Mouse (Mus musculus) left cerebral cortex, adult 11 months (tissue): Measurements from ENCODE around the gene Traf3ip3.

Experiments
- DNase-seq: peaks from one replicate; pipeline ENCODE4 v3.0.0; 2022; ENCODE audit warnings: low spot score

The Traf3ip3 gene

GRCm38 (mm10) chr1:193201383-193201778 lies at the start of gene Traf3ip3:
Gene Traf3ip3 (minus strand): TSS chr1:193201703.
- no peak for DNase-seq

GRCm38 (mm10) chr1:193250026-193250425 lies 48.5 kb upstream of the Traf3ip3 start:
- DNase-seq, result peak; percentile 21

DNA sequence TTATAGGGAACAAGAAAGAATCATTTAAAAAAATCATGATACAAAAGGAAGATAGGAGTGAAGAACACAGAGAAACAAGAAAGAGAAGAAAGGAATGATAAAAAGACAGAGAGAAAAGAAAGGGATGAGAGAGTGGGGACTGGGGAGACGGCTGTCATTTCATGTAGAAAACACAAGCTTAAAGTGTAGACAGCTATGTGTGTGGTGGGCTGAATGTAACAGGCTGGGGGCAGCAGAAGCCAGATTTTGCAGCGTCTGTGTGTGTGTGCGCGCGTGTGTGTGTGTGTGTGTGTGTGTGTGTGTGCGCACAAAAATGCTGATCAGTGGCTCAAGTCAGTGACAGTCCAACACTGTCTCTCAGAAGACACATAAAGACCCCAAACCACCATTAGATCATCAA lies 42.7 kb upstream of the Traf3ip3 start:
- no peak for DNase-seq

DNA sequence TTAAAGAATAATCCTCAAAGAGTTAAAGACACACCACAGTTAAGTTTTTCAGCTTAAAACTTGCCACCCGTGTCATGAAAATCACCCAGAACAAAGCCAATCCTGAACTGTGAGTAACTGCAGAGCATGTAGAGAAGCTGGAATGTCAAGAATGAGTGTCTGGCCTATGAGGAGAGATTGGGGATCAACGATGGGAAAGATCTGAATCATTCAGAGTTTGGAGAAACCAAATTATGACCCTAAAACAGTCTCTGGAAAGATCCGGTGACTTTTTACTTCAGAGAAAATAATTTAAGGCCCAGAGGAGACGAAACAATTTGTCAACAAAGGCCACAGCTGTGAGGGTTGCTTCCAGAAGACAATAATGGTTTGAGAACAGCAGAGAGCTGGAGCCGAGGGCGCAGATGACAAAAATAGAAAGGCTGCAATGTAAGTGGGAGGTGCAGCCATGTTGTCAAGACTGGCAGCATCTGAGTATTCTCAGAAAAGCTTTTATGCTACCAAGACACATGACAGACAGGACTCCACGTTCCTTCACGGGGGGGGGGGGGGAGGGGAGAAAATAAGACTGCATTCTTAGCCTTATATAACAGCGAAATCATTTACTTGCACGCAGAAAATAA lies 42.2 kb upstream of the Traf3ip3 start:
- no peak for DNase-seq

DNA sequence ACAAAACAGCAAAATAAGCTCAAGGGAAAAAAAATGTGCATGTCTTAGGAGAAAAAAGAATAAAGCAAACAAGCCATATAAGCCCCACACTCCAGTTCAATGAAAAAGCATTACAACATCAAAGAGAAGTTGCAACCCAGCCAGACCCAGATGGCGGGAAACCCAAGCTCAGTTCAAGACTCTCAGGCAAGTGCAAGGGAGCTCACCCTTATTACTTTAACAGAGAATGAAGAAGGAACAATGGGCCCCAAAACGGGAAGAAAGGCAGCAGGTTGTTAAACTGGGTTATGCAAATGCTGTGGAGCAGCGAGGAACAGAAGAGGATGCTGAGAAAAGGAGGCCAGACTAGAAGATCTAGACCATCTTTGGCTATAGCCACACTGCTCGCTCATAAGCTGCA lies 41.4 kb upstream of the Traf3ip3 start:
- DNase-seq, result no peak

GRCm38 (mm10) chr1:193242238-193242637 lies 40.7 kb upstream of the Traf3ip3 start:
- peak; percentile 80 for DNase-seq

- no peak for DNase-seq
Observed at GRCm38 (mm10) chr1:193241436-193241835, 39.9 kb upstream of the Traf3ip3 start.

DNA sequence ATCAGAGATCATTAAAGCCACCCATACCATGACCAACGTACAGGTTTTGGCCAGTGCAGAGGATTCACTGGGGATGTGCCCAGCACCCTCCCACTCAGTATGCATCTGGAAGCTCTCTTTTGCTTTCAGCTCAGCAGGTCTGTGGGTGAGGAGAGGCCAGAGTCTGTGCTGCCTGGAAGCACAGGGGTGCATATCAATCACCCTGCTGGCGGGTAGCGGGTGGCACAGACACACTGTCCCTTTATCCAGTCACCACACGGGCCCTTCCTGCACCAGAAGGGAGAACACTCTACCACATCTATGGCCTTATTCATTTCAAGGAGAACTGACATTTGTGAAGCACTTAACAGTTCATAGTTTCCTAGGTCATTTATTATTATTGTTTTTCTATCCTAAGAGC lies 36.9 kb upstream of the Traf3ip3 start:
- no peak for DNase-seq

DNA sequence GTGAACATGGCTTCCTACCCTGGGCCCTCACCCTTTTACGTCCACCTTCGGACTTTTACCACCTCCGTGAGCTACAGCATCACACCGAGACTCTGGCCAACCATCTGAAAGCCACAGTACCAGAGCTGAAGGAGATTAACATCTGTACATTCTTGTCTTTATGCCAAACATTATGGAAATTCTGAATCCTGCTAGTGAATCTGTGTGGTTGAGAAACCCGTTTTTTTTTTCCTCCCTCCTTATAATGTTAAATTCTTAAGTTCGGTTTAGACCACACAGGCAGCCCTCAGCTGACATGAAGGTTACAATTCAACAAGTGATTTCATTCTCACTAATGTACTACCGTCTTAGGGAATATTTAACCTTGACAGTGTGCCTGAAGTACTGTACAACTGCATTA lies 33.4 kb upstream of the Traf3ip3 start:
- no peak for DNase-seq

GRCm38 (mm10) chr1:193234130-193234645 lies 32.7 kb upstream of the Traf3ip3 start:
- no peak for DNase-seq

GRCm38 (mm10) chr1:193232732-193233131 lies 31.2 kb upstream of the Traf3ip3 start:
- DNase-seq, result no peak

GRCm38 (mm10) chr1:193230935-193231334 lies 29.4 kb upstream of the Traf3ip3 start:
- no peak for DNase-seq

DNA sequence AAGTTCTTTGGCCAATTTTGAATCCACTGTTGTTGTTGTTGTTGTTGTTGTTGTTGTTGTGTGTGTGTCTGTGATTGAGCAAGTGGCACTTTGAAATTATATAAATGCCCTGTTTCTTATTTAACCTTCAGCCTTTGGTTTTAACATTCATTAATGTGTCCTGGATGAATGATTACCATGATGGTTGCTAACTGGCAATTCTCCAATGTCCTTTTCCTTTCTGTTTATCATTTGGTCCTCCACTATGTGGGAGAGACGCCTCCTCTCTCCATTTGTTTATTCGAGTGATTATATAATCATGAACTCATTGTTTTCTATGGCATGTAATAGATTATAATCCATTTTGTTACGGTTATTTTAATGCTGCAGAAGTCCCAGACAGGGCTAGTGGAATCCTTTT lies 29.0 kb upstream of the Traf3ip3 start:
- no peak for DNase-seq

DNA sequence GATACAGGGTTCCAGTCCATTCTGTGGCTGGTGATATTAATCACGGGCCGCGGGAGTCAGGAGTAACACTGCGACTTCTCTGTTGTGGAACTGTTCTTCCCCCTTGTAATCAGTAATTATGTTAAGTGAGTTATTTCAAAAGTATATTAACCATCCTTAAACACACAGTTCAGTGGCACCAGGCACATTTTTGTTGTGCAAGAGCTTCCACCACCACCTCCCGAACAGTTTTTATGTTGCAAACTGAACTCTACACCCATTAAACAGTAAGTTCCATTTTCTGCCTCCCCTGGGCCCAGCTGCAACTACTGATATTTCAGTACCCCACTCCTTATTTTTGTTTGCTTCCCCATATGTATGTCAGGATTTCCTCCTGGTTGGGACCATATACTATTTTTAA lies 28.1 kb upstream of the Traf3ip3 start:
- DNase-seq, result no peak

GRCm38 (mm10) chr1:193227537-193227936 lies 26.0 kb upstream of the Traf3ip3 start:
- no peak for DNase-seq

GRCm38 (mm10) chr1:193226724-193227522 lies 25.4 kb upstream of the Traf3ip3 start:
- DNase-seq, result no peak

DNA sequence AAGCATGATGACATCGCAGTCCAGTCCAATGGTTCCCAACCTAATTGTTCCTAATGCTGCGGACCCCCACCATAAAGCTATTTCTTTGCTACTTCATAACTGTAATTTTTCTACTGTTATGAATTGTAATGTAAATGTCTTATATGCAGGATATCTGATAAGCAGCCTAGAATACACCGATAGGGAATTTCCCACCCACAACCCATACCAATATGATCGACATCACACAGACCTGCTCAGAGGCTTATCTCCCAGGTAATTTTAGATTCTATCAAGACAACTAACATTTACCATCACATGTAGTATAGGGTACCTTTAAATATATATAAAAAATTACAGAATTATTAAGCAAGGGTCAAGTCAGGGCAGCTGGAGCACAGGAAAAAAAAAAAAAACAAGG lies 24.6 kb upstream of the Traf3ip3 start:
- DNase-seq, result no peak

- DNase-seq, result no peak
Observed at GRCm38 (mm10) chr1:193225531-193225930, 24.0 kb upstream of the Traf3ip3 start.

GRCm38 (mm10) chr1:193220408-193220807 lies 18.9 kb upstream of the Traf3ip3 start:
- no peak for DNase-seq

DNA sequence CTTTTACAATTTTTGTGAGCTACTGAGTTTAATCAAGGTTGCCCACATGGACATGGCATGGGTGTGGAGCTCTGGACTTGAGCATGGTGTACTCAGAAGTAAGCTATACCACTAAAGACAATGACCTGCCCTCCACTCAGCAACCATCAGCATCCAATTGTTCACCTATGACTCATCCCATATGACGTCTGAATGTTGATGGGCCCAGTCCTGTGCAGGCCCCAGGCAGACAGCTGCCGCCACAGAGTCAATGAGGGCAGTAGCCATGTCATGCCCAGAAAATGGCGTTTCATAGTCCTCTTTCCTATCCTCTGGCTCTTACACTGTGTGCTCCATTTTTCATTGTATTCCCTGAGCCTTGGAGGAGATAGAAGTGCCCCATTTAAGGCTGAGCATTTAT lies 14.5 kb upstream of the Traf3ip3 start:
- no peak for DNase-seq

- no peak for DNase-seq
Observed at GRCm38 (mm10) chr1:193214053-193214452, 12.6 kb upstream of the Traf3ip3 start.

GRCm38 (mm10) chr1:193211371-193211770 lies 9.9 kb upstream of the Traf3ip3 start:
- DNase-seq, result no peak

- no peak for DNase-seq
Observed at GRCm38 (mm10) chr1:193208178-193208577, 6.7 kb upstream of the Traf3ip3 start.

- DNase-seq, result no peak
Observed at GRCm38 (mm10) chr1:193207503-193207902, 6.0 kb upstream of the Traf3ip3 start, which contains the start of gene Lamb3. Gene Lamb3 (plus strand): TSS chr1:193207699.
